Mouse (Mus musculus) cerebellum, adult 2 months (tissue): ENCODE data around the gene Aunip. TPM values are rescaled to one million over a fixed set of nuclear protein-coding genes. Genes with fewer than 3 reads are reported as not detected.
"Not testable (repeated sequence)": the region's sequence is repeated elsewhere in the genome, so short reads cannot be mapped to it uniquely, and the experiment has no call there.

Experiments used
- DNase-seq, 2 experiments: peaks; one replicate each; pipeline ENCODE4 v3.0.0; 2021
- H3K27ac ChIP-seq: fragments of 200-500 bp; 2 replicates; pipeline ENCODE4 v1.5.1; 2012; ENCODE audit warnings: low read length, control low read depth, inconsistent platforms; ENCODE audit not compliant: insufficient read depth
- H3K27me3 ChIP-seq: fragments of 200-500 bp; 2 replicates; pipeline ENCODE4 v1.6.1; 2012; ENCODE audit warnings: inconsistent platforms, mild to moderate bottlenecking, low read length, moderate library complexity; ENCODE audit not compliant: control insufficient read depth, insufficient read depth
- H3K4me1 ChIP-seq: fragments of 200-500 bp; 2 replicates; pipeline ENCODE4 v1.6.1; 2011; ENCODE audit warnings: low read length; ENCODE audit not compliant: control insufficient read depth, insufficient read depth
- H3K4me3 ChIP-seq: fragments of 200-500 bp; replicated peaks from 2 replicates; pipeline ENCODE3; 2011; ENCODE audit warnings: mild to moderate bottlenecking, low read depth, low read length, control low read depth; ENCODE audit not compliant: insufficient read depth
- CTCF ChIP-seq: fragments of 200-500 bp; IDR thresholded peaks from 2 replicates; pipeline ENCODE4 v1.5.1; 2011; ENCODE audit warnings: low read depth, mild to moderate bottlenecking, control low read depth, low read length, moderate library complexity, borderline replicate concordance; ENCODE audit not compliant: insufficient read depth
- POLR2A ChIP-seq: fragments of 200-500 bp; IDR thresholded peaks from 2 replicates; pipeline ENCODE4 v1.6.1; 2011; ENCODE audit warnings: low read length, control low read depth, borderline replicate concordance; ENCODE audit not compliant: insufficient read depth
- WGBS: fragments of 180-500 bp; shearing (Covaris S2); methylation state at CpG from one replicate; pipeline ENCODE4 v1.1.7; 2018; 5-methylcytosine and 5-hydroxymethylcytosine counted together
- polyA plus RNA-seq: library from polyadenylated mRNA; depleted of rRNA; stranded (reverse); fragments of >200 nt; gene quantifications from 2 replicates; pipeline ENCODE4 v1.2.3, GENCODE M21; 2012

Gene Aunip
- polyA plus RNA-seq, 1 experiment, result 0.65 TPM

DNA sequence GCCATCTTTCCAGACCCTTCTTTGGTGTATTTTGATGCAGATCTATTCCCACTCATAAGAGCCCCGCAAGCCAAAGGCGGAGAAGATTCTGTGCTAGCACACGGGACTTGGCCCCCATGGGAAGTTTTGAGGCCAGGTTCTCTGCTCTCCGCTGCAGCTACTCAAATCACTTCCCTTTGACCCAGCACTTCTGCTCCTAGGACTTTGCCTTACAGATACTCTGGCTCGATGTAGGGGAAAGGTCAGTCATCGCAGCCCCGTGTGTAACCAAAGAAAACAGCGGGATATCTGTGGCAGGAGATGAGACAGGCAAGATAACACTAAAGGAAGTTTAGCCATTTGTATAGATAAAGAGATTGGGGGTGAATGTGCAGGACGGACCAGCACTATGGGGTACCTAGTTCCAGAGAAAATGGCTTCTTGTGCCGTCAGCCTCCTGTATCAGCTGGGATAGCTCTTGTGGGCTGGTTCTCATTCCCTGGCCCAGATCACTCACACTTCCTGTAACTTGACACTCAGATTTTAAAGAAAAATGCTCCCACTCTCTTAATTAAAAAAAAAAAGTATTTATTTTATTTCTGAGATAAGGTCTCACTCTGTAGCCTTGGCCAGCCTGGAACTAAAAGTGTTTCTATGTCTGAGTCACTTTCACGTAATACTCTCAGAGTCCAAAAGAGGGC is 20.7 kb upstream of the Aunip start:
- 86% methylated on average over 11 of the region's 11 CpGs for WGBS
- no peak overlapping the region for H3K27ac ChIP-seq
- no peaks in the 10 kb centered on the region for H3K27me3 ChIP-seq
- H3K4me1 ChIP-seq, result peaks cover 14% of the 10 kb centered on the region
- DNase-seq, result no peak
- H3K4me3 ChIP-seq, result no peak overlapping the region
- TF ChIP-seq CTCF (no peak), POLR2A (no peak)

DNA sequence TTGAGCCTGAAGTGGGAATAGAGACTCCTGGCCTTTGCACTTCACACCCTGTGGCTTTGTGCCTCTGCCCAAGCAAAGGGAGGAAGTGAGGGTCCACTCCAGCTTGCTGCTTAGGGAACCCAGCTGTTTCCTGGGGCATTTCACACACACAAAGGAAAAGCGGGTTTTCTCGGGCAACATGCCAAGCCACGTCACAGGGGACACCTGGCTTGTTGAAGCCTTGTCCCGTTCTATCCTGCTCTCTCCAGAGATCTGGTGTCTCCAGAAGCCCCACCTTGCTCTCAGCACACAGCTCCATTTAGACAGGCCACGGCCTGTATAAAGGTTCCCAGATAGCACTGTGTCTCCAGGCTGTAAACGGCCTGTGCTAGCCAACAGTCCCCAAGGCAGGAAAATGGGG is 19.1 kb upstream of the Aunip start:
- Histone ChIP-seq H3K4me3 (no peak overlapping the region), H3K4me1 (peaks cover 20% of the 10 kb centered on the region), H3K27ac (no peak overlapping the region), H3K27me3 (no peaks in the 10 kb centered on the region)
- no peak for DNase-seq
- 61% methylated on average over 6 of the region's 6 CpGs for WGBS
- no peak for TF ChIP-seq POLR2A

DNA sequence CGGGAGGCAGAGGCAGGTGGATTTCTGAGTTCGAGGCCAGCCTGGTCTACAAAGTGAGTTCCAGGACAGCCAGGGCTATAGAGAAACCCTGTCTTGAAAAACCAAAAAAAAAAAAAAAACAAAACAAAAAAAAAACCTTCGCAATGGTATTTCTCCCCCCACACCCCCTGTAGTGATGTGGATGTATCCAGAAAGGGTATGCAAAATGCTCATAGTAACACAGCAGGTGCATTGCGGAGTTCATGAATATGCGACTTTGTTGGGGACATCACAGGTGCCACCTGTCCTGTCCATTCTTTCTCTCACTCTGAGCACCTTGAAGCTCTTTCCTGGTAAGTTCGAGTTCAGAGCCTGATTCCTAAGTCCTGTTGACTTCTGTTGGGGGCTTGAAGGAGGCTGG is 16.6 kb upstream of the Aunip start:
- DNase-seq, H3K27ac ChIP-seq, H3K27me3 ChIP-seq, H3K4me3 ChIP-seq: not testable (repeated sequence)
- WGBS, result 94% methylated on average over 6 of the region's 6 CpGs
- peaks cover 25% of the 10 kb centered on the region for H3K4me1 ChIP-seq

DNA sequence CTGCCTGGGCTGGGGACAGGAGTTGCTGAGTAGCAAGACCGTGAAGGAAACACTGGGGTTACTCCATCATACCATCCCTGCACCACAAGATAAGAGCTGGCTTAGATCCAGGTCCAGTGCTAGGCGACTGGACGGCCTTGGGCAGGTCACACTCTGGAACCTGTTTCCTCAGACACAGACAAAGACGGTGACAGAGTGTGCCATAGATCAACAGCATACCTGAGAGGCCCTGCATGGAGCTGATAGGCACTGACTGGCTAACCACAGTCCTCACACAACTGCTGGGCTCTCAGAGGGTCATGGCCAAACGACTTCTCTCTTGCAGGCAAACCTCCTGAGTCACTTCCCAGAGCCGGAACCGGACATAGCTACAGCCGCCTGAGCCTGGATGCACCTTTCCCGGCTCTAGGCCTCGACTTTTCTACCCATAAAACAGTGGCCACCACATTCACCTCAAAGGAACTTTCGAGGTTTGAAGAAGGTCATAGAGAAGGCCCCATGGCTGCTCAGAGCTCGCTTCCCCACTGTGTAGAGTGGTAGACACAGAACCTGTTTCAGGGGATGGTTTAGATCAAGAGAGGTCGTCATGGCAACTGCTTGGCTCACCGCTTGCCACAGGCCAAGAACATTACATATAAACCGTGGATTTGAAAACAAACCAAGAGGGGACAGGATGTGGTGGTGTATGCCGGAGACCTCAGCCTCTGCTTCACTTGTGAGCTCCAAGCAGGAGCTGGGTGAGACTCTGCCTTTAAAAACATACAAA is 15.8 kb upstream of the Aunip start:
- Histone ChIP-seq H3K4me3 (no peak overlapping the region), H3K4me1 (peaks cover 27% of the 10 kb centered on the region), H3K27me3 (no peaks in the 10 kb centered on the region), H3K27ac (peak overlapping the region; percentile 2; the same call in 1 of the 2 replicates)
- TF ChIP-seq CTCF (no peak), POLR2A (no peak)
- WGBS, result 77% methylated on average over 16 of the region's 16 CpGs
- DNase-seq, result no peak

DNA sequence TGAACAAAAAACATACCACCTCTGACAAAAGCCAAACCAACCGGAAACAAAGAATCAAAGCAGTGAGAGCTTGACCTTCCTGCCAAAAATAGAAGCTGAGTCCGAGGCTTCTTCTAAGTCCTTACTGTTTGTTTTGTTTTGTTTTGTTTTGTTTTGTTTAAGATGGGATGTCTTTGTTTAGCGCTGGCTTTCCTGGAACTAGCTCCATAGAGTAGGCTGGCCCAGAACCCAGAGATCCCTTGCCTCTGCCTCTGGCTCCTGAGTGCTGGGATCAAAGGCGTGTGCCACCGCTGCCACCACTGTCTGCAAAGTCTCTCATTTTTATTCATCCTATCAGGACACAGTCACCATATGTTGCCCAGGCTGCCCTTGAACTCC is 15.3 kb upstream of the Aunip start:
- peak overlapping the region; percentile 97 for H3K27ac ChIP-seq

DNA sequence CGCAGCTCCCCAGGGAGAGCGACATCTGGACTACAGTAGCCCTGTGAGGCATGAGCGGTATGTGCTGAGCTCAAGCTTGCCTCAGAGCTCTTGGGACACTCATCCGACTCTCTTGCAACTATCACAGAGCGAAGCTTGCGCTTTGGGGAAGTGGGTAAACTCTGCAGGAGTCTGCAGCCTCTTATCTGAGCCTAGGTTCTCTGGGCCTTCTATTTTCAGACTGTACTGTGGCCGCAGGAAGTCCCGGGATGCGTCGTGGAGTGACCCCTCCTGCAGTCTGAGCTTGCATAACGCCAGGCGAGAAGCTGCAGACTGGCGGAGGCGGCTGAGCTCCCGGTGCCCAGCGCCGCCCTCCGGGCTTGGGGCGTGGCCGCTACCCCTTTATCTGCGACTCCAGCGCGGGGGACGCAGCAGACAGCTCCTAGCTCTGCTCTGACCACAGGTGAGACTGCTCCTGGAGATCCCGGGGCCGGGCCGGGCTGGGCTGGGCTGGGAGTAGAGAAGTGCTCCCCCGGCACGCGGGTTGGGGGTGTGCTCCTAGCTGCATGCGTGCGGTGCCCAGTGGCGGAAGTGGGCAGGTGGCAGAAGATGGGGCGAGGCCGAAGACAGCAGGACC is 14.1 kb upstream of the Aunip start, which contains the start of gene Paqr7:
Paqr7 (plus strand) TSS at position 103 of the 616 bp plus-strand sequence.
- 1% methylated on average over 35 of the region's 35 CpGs for WGBS
- DNase-seq, result peak; percentile 91 to 92

More for the DNA sequence above, 15.3 kb upstream of the Aunip start:
- WGBS, result 78% methylated on average over 5 of the region's 5 CpGs
- no peak for DNase-seq
- Histone ChIP-seq H3K27me3 (no peaks in the 10 kb centered on the region), H3K4me1 (peaks cover 28% of the 10 kb centered on the region), H3K4me3 (no peak overlapping the region)
- TF ChIP-seq CTCF (no peak), POLR2A (no peak)

DNA sequence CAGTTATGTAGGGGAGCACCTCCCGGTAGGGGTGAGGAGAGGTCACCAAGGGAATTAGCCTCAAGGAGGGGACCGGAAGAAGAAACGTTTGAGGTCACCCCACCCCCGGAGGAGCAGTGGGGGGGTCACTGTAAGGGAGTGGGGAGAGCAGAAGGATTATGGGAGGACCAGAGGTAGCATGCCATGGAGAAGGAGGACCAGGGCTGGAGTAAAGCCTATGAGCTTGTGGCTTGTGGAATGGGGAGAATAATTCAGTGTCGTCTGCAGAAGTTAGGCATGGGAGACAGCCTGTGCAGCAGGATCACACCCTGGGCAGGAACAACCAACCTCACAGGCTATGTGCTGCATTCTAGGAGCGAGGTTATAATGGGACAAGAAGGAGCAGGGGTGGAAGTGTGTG is 13.6 kb upstream of the Aunip start:
- 3% methylated on average over 6 of the region's 6 CpGs for WGBS
- no peak for DNase-seq
- Histone ChIP-seq H3K4me3 (peak overlapping the region; percentile 73), H3K27ac (peak overlapping the region; percentile 97), H3K27me3 (no peaks in the 10 kb centered on the region), H3K4me1 (peaks cover 30% of the 10 kb centered on the region)
- TF ChIP-seq POLR2A (no peak), CTCF (no peak)

More for the DNA sequence above, 14.1 kb upstream of the Aunip start, which contains the start of gene Paqr7:
- peak within 1 kb of the TSS; percentile 97 for H3K27ac ChIP-seq
- no peaks in the 10 kb centered on the region for H3K27me3 ChIP-seq
- H3K4me1 ChIP-seq, result peaks cover 30% of the 10 kb centered on the region
- TF ChIP-seq POLR2A, result peak; percentile 88
- TF ChIP-seq CTCF, result no peak
- peak within 1 kb of the TSS; percentile 73 for H3K4me3 ChIP-seq
